Mouse (Mus musculus) adrenal gland, postnatal 10 days (tissue): ENCODE measurements around the gene Gm20521. TPM values are rescaled to one million over a fixed set of nuclear protein-coding genes. Genes with fewer than 3 reads are reported as not detected.
A peak's percentile ranks its signal among the peaks of the same experiment; 100 is the strongest.

Experiments used
- DNase-seq: peaks from one replicate; pipeline ENCODE4 v3.0.0; 2021; ENCODE audit warnings: mixed read lengths
- long read RNA-seq, 2 experiments: library from polyadenylated mRNA; stranded (forward); transcript quantifications; one replicate each; pipeline ENCODE4 v2.0.0; 2021
- total RNA-seq, 2 experiments: library from RNA; stranded (reverse); gene quantifications; 2 replicates each; pipeline ENCODE4 v1.2.3; 2021

Gene Gm20521
- total RNA-seq: 1 to 10 TPM; 1.2 to 7.1 TPM
- long read RNA-seq, experiment 1, partial matches to known transcripts: 0 of 21 reads
- long read RNA-seq, experiment 1, other reads (novel, unspliced or antisense): 20 of 21 reads
- long read RNA-seq, experiment 2, partial matches to known transcripts: 0 of 4 reads
- long read RNA-seq, experiment 2, other reads (novel, unspliced or antisense): 4 of 4 reads

GRCm38 (mm10) chr14:54883154-54884021 is at the start of gene Gm20521, which contains the start of gene Bcl2l2:
TSS of gene Gm20521 (plus strand) at chr14:54883441.
TSS of gene Bcl2l2 (plus strand) at chr14:54883377.
- peak; percentile 93 for DNase-seq

- peak; percentile 25 for DNase-seq
Measured at GRCm38 (mm10) chr14:54843461-54843860, 39.8 kb upstream of the Gm20521 start.

- DNase-seq: no peak
Measured at GRCm38 (mm10) chr14:54855726-54856125, 27.5 kb upstream of the Gm20521 start.

GRCm38 (mm10) chr14:54856703-54857102 is 26.5 kb upstream of the Gm20521 start:
- DNase-seq: no peak

GRCm38 (mm10) chr14:54857891-54858290 is 25.4 kb upstream of the Gm20521 start:
- no peak for DNase-seq

- DNase-seq: peak; percentile 77
Measured at GRCm38 (mm10) chr14:54860511-54860910, 22.7 kb upstream of the Gm20521 start.

- peak; percentile 95 for DNase-seq
Measured at GRCm38 (mm10) chr14:54863501-54864312, 19.5 kb upstream of the Gm20521 start.

- DNase-seq: no peak
Measured at GRCm38 (mm10) chr14:54864313-54865036, 18.8 kb upstream of the Gm20521 start.

GRCm38 (mm10) chr14:54865626-54866025 is 17.6 kb upstream of the Gm20521 start:
- DNase-seq: no peak

GRCm38 (mm10) chr14:54866268-54866667 is 17.0 kb upstream of the Gm20521 start:
- no peak for DNase-seq

- DNase-seq: peak; percentile 29
Measured at GRCm38 (mm10) chr14:54866936-54867335, 16.3 kb upstream of the Gm20521 start.

GRCm38 (mm10) chr14:54868026-54868425 is 15.2 kb upstream of the Gm20521 start:
- DNase-seq: no peak

- no peak for DNase-seq
Measured at GRCm38 (mm10) chr14:54870861-54871260, 12.4 kb upstream of the Gm20521 start, which contains the start of gene Homez. TSS of gene Homez (minus strand) at chr14:54870961.

GRCm38 (mm10) chr14:54874165-54874564 is 9.1 kb upstream of the Gm20521 start:
- peak; percentile 27 for DNase-seq

GRCm38 (mm10) chr14:54875844-54876538 is 7.2 kb upstream of the Gm20521 start:
- no peak for DNase-seq

- DNase-seq: peak; percentile 95
Measured at GRCm38 (mm10) chr14:54876539-54877047, 6.6 kb upstream of the Gm20521 start.

GRCm38 (mm10) chr14:54877048-54877715 is 6.1 kb upstream of the Gm20521 start, which contains the start of gene Ppp1r3e:
TSS of gene Ppp1r3e (minus strand) at chr14:54877550.
- peak; percentile 86 for DNase-seq

GRCm38 (mm10) chr14:54884022-54884712 is 926 bp downstream of the Gm20521 start:
- DNase-seq: peak; percentile 16

GRCm38 (mm10) chr14:54885309-54885708 is 2.1 kb downstream of the Gm20521 start:
- no peak for DNase-seq

- DNase-seq: no peak
Measured at GRCm38 (mm10) chr14:54892200-54892599, 9.0 kb downstream of the Gm20521 start, which contains the start of gene Pabpn1. TSS of gene Pabpn1 (plus strand) at chr14:54892500.
